Mouse (Mus musculus): ENCODE results near the gene 1700067K01Rik. TPM values are rescaled to one million over a fixed set of nuclear protein-coding genes. Genes with fewer than 3 reads are reported as not detected.

Gene 1700067K01Rik
- polyA plus RNA-seq, 1 experiment, result 0.29 TPM

- H3K36me3 ChIP-seq (ENCODE audit: control insufficient read depth, insufficient read depth), result peaks cover 11% of the 10 kb centered on the region
- TF ChIP-seq TCF12 (IDR thresholded peaks at IDR 0.05; ENCODE audit: insufficient read depth, poor library complexity, severe bottlenecking), result no peak
- peak in 1 of 3 experiments; percentile 15 for TF ChIP-seq MYOD1 (IDR thresholded peaks at IDR 0.05; ENCODE audit: control insufficient read depth in 1 of 3, insufficient read length in 2 of 3, low read depth in 2 of 3)
- TF ChIP-seq CEBPB (IDR thresholded peaks at IDR 0.05; ENCODE audit: insufficient read depth, poor library complexity, severe bottlenecking), result peak; percentile 57; the same call in 1 of the 2 replicates
- TF ChIP-seq MYOG (IDR thresholded peaks at IDR 0.05; ENCODE audit: control insufficient read depth in 1 of 3, insufficient read depth in 1 of 3, insufficient read length in 2 of 3, low read depth in 2 of 3), result peak in 1 of 3 experiments; percentile 56
Measured at GRCm38 (mm10) chr8:83964015-83964765, 37.1 kb upstream of the 1700067K01Rik start.

GRCm38 (mm10) chr8:83967701-83968100 lies 33.6 kb upstream of the 1700067K01Rik start:
- Histone ChIP-seq H3K4me2 (ENCODE audit: low read depth) (no peak overlapping the region), H3K36me3 (ENCODE audit: control insufficient read depth, insufficient read depth) (peaks cover 11% of the 10 kb centered on the region), H3K79me2 (ENCODE audit: control insufficient read depth, insufficient read depth) (peaks cover 3% of the 10 kb centered on the region), H3K27me3 (ENCODE audit: control insufficient read depth, insufficient read depth, insufficient read length) (no peaks in the 10 kb centered on the region), H3K4me3 (no peak overlapping the region), H3ac (ENCODE audit: control insufficient read depth, insufficient read length) (no peak overlapping the region)
- no peak for TF ChIP-seq MAX (IDR thresholded peaks at IDR 0.05; ENCODE audit: low read depth)
- no peak for TF ChIP-seq MYOD1 (IDR thresholded peaks at IDR 0.05; ENCODE audit: control insufficient read depth in 1 of 3, insufficient read length in 2 of 3, low read depth in 2 of 3)

More at GRCm38 (mm10) chr8:83964015-83964765, 37.1 kb upstream of the 1700067K01Rik start:
- Histone ChIP-seq H3K4me3 (no peak overlapping the region), H3K79me2 (ENCODE audit: control insufficient read depth, insufficient read depth) (peaks cover 28% of the 10 kb centered on the region), H3ac (ENCODE audit: control insufficient read depth, insufficient read length) (no peak overlapping the region), H3K4me2 (ENCODE audit: low read depth) (no peak overlapping the region), H3K27me3 (ENCODE audit: control insufficient read depth, insufficient read depth, insufficient read length) (no peaks in the 10 kb centered on the region)

- no peak overlapping the region for H3K4me3 ChIP-seq
- no peak overlapping the region for H3ac ChIP-seq (ENCODE audit: control insufficient read depth, insufficient read length)
- no peak for TF ChIP-seq USF1 (IDR thresholded peaks at IDR 0.05; ENCODE audit: low read depth)
- TF ChIP-seq CEBPB (IDR thresholded peaks at IDR 0.05; ENCODE audit: insufficient read depth, poor library complexity, severe bottlenecking), result no peak
- TF ChIP-seq MAX (IDR thresholded peaks at IDR 0.05; ENCODE audit: low read depth), result no peak
- TF ChIP-seq TCF12 (IDR thresholded peaks at IDR 0.05; ENCODE audit: insufficient read depth, poor library complexity, severe bottlenecking), result no peak
- TF ChIP-seq TCF3 (IDR thresholded peaks at IDR 0.05; ENCODE audit: insufficient read length, low read depth), result no peak
- no peak for TF ChIP-seq REST (IDR thresholded peaks at IDR 0.05; ENCODE audit: insufficient read depth, insufficient read length)
- no peak for TF ChIP-seq MYOD1 (IDR thresholded peaks at IDR 0.05; ENCODE audit: control insufficient read depth in 1 of 3, insufficient read length in 2 of 3, low read depth in 2 of 3)
- no peak for TF ChIP-seq POLR2A (IDR thresholded peaks at IDR 0.05; ENCODE audit: insufficient read length, low read depth)
- TF ChIP-seq E2F4 (IDR thresholded peaks at IDR 0.05; ENCODE audit: insufficient read depth), result no peak
- TF ChIP-seq SRF (IDR thresholded peaks at IDR 0.05; ENCODE audit: control insufficient read depth, insufficient read length, low read depth), result no peak
- no peak for TF ChIP-seq MYOG (IDR thresholded peaks at IDR 0.05; ENCODE audit: control insufficient read depth in 1 of 3, insufficient read depth in 1 of 3, insufficient read length in 2 of 3, low read depth in 2 of 3)
- H3K79me2 ChIP-seq (ENCODE audit: control insufficient read depth, insufficient read depth), result peaks cover 26% of the 10 kb centered on the region
- H3K4me2 ChIP-seq (ENCODE audit: low read depth), result no peak overlapping the region
- no peaks in the 10 kb centered on the region for H3K27me3 ChIP-seq (ENCODE audit: control insufficient read depth, insufficient read depth, insufficient read length)
- H3K36me3 ChIP-seq (ENCODE audit: control insufficient read depth, insufficient read depth), result peaks cover 4% of the 10 kb centered on the region
Measured at GRCm38 (mm10) chr8:83971121-83971520, 30.2 kb upstream of the 1700067K01Rik start.

GRCm38 (mm10) chr8:83971661-83972060 lies 29.6 kb upstream of the 1700067K01Rik start:
- H3ac ChIP-seq (ENCODE audit: control insufficient read depth, insufficient read length), result peak overlapping the region; percentile 98
- peaks cover under 1% of the 10 kb centered on the region for H3K36me3 ChIP-seq (ENCODE audit: control insufficient read depth, insufficient read depth)
- peak overlapping the region; percentile 86 for H3K4me2 ChIP-seq (ENCODE audit: low read depth)
- peak overlapping the region; percentile 82 for H3K4me3 ChIP-seq
- peaks cover 31% of the 10 kb centered on the region for H3K79me2 ChIP-seq (ENCODE audit: control insufficient read depth, insufficient read depth)
- TF ChIP-seq TCF12 (IDR thresholded peaks at IDR 0.05; ENCODE audit: insufficient read depth, poor library complexity, severe bottlenecking), result no peak
- TF ChIP-seq POLR2A (IDR thresholded peaks at IDR 0.05; ENCODE audit: insufficient read length, low read depth), result no peak
- TF ChIP-seq TCF3 (IDR thresholded peaks at IDR 0.05; ENCODE audit: insufficient read length, low read depth), result no peak
- TF ChIP-seq USF1 (IDR thresholded peaks at IDR 0.05; ENCODE audit: low read depth), result no peak
- no peak for TF ChIP-seq POLR2AphosphoS2 (IDR thresholded peaks at IDR 0.05; ENCODE audit: insufficient read length, low read depth)
- TF ChIP-seq REST (IDR thresholded peaks at IDR 0.05; ENCODE audit: insufficient read depth, insufficient read length), result no peak
- TF ChIP-seq MAX (IDR thresholded peaks at IDR 0.05; ENCODE audit: low read depth), result no peak
- no peak for TF ChIP-seq CEBPB (IDR thresholded peaks at IDR 0.05; ENCODE audit: insufficient read depth, poor library complexity, severe bottlenecking)
- H3K27me3 ChIP-seq (ENCODE audit: control insufficient read depth, insufficient read depth, insufficient read length), result no peaks in the 10 kb centered on the region

- peak within 1 kb of the TSS; percentile 90 for H3K4me2 ChIP-seq (ENCODE audit: low read depth)
- no peaks in the 10 kb centered on the region for H3K36me3 ChIP-seq (ENCODE audit: control insufficient read depth, insufficient read depth)
- TF ChIP-seq SRF (IDR thresholded peaks at IDR 0.05; ENCODE audit: control insufficient read depth, insufficient read length, low read depth) (peak; percentile 38), MAX (IDR thresholded peaks at IDR 0.05; ENCODE audit: low read depth) (no peak), CEBPB (IDR thresholded peaks at IDR 0.05; ENCODE audit: insufficient read depth, poor library complexity, severe bottlenecking) (no peak), REST (IDR thresholded peaks at IDR 0.05; ENCODE audit: insufficient read depth, insufficient read length) (no peak), MYOD1 (IDR thresholded peaks at IDR 0.05; ENCODE audit: control insufficient read depth in 1 of 3, insufficient read length in 2 of 3, low read depth in 2 of 3) (peak in 1 of 3 experiments; percentile 37), TCF12 (IDR thresholded peaks at IDR 0.05; ENCODE audit: insufficient read depth, poor library complexity, severe bottlenecking) (no peak), POLR2AphosphoS2 (IDR thresholded peaks at IDR 0.05; ENCODE audit: insufficient read length, low read depth) (peak; percentile 69), MYOG (IDR thresholded peaks at IDR 0.05; ENCODE audit: control insufficient read depth in 1 of 3, insufficient read depth in 1 of 3, insufficient read length in 2 of 3, low read depth in 2 of 3) (peak in 1 of 3 experiments; percentile 38), TCF3 (IDR thresholded peaks at IDR 0.05; ENCODE audit: insufficient read length, low read depth) (peak; percentile 1), E2F4 (IDR thresholded peaks at IDR 0.05; ENCODE audit: insufficient read depth) (no peak), POLR2A (IDR thresholded peaks at IDR 0.05; ENCODE audit: insufficient read length, low read depth) (peak; percentile 86), USF1 (IDR thresholded peaks at IDR 0.05; ENCODE audit: low read depth) (peak; percentile 26)
- H3K27me3 ChIP-seq (ENCODE audit: control insufficient read depth, insufficient read depth, insufficient read length), result no peaks in the 10 kb centered on the region
- H3ac ChIP-seq (ENCODE audit: control insufficient read depth, insufficient read length), result peak within 1 kb of the TSS; percentile 98
- H3K4me3 ChIP-seq, result peak within 1 kb of the TSS; percentile 82
- H3K79me2 ChIP-seq (ENCODE audit: control insufficient read depth, insufficient read depth), result peaks cover 39% of the 10 kb centered on the region
Measured at GRCm38 (mm10) chr8:83972150-83973120, 28.9 kb upstream of the 1700067K01Rik start, which contains the start of gene Prkaca. Gene Prkaca, plus strand, starts transcription at chr8:83972993.

Data from myocyte (in vitro differentiated cells).